Mouse (Mus musculus) heart, postnatal 0 days (tissue): ENCODE data around the gene Vmn1r25.
"Not testable (repeated sequence)": the region's sequence is repeated elsewhere in the genome, so short reads cannot be mapped to it uniquely, and the experiment has no call there.

Source experiments
- CTCF ChIP-seq: IDR thresholded peaks from 2 replicates; pipeline ENCODE4 v1.5.1; 2016; ENCODE audit warnings: antibody characterized with exemption, control low read depth, low read depth
- EP300 ChIP-seq: IDR thresholded peaks from 2 replicates; pipeline ENCODE4 v1.6.1; 2016; ENCODE audit warnings: antibody characterized with exemption, low read depth

DNA sequence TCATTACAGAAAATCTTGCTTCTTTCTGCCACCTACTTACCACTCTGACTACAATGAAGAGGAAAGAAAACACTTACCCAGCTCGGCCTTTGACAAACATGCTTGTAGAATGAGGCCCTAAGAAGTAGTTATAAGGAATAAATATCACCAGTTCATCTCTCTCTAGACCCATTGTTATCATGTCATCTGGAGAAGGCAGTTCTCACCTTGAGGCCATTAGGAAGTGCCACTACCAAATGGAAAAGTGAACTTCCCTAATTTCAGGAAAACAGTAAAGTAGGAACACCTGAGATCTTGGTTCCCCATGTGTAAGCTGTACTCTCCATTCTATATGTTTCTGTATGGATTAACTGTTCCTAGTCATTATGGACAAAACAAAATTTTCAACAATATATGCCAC, 19.2 kb downstream of the Vmn1r25 start, which contains the start of gene Vmn1r24:
- not testable (repeated sequence) for TF ChIP-seq CTCF, EP300
